ENCODE assay signal across 27 mouse cellular contexts in the genomic region with DNA sequence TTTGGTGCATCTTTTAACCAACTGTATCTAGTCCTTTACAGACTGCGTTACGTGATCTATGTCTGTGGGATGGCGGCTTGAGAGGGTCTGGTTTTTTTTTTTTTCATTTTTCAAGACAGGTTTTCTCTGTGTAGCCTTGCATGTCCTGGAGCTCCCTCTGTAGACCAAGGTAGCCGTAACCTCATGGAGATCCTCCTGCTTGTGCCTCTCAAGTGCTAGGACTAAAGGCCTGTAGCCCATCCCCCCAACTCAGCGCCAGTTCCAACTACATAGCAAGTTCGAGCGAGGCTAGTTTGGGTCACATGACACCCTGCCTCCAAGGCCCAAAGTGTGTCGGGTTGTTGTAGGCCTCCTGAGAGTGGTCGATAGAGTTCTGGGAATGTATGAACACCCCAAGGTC. TPM values are rescaled to one million over a fixed set of nuclear protein-coding genes. Genes with fewer than 3 reads are reported as not detected.
DNase-seq lines count a peak whose midpoint lies in the region; ATAC-seq lines count a peak whose summit lies in the region.
"Had no signal": no experiment of that assay in that cellular context is flagged by ENCODE, and none has a peak within 500 bp of the region (broad histone marks: within the 10 kb centered on the region; RNA-seq: fewer than 3 reads in every experiment).

No protein-coding gene starts in this region.

- no peaks in the 10 kb centered on the region for H3K27me3 ChIP-seq in lung, embryonic 15.5 days
- H3K27me3 ChIP-seq in midbrain, embryonic 11.5 days (ENCODE audit: control insufficient read depth, insufficient read depth, low read length), result no peaks in the 10 kb centered on the region
- no peaks in the 10 kb centered on the region for H3K27me3 ChIP-seq in midbrain, embryonic 16.5 days (ENCODE audit: control insufficient read depth, insufficient read depth, low read depth, low read length)
- H3K27me3 ChIP-seq: CH12.LX; embryonic facial prominence, embryonic 13.5 days; embryonic facial prominence, embryonic 15.5 days; forebrain, embryonic 12.5 days had no signal

- ATAC-seq in lung, embryonic 15.5 days (ENCODE audit: borderline replicate concordance, extremely low read depth, low FRiP score, low TSS enrichment), result no peak
- ATAC-seq in midbrain, embryonic 11.5 days (ENCODE audit: low FRiP score), result no peak
- no peak for ATAC-seq in midbrain, embryonic 16.5 days
- ATAC-seq in frontal cortex, adult (ENCODE audit: low TSS enrichment), result no peak
- ATAC-seq: CD4-positive, CD25-positive, alpha-beta regulatory T cell, adult 4 months; forebrain, embryonic 14.5 days; forebrain, embryonic 16.5 days had no signal

- no peak for DNase-seq in lung, postnatal 10 days
- peak; percentile 35 for DNase-seq in midbrain, embryonic 11.5 days (ENCODE audit: low spot score, missing footprints)
- peak; percentile 59 for DNase-seq in ZHBTc4 (ENCODE audit: low read depth, low spot score)
- DNase-seq in urinary bladder, postnatal 36 days (ENCODE audit: low spot score in 2 of 2), result no peak
- DNase-seq: adrenal gland, adult 2 months; adrenal gland, postnatal 10 days; adrenal gland, postnatal 25 days; B cell, adult 2 months; cerebellum, adult 11 months; cerebellum, adult 18-20 months; cerebellum, adult 8-10 months; cerebellum, adult 9-11 months; cerebellum, postnatal 14 days; cerebellum, postnatal 36 days; embryo, embryonic 11 days had no signal

- H3K9me3 ChIP-seq in lung, embryonic 15.5 days, result no peaks in the 10 kb centered on the region
- H3K9me3 ChIP-seq in midbrain, embryonic 11.5 days (ENCODE audit: control insufficient read depth, low read length), result no peaks in the 10 kb centered on the region
- no peaks in the 10 kb centered on the region for H3K9me3 ChIP-seq in midbrain, embryonic 16.5 days (replicated peaks; ENCODE audit: control insufficient read depth, low read length, poor library complexity, severe bottlenecking)
- H3K9me3 ChIP-seq: embryonic facial prominence, embryonic 13.5 days; embryonic facial prominence, embryonic 15.5 days; forebrain, embryonic 10.5 days; forebrain, embryonic 12.5 days had no signal

- no peak overlapping the region for H3K9ac ChIP-seq in lung, embryonic 15.5 days
- no peak overlapping the region for H3K9ac ChIP-seq in midbrain, embryonic 11.5 days (ENCODE audit: low read length)
- H3K9ac ChIP-seq in midbrain, embryonic 16.5 days (ENCODE audit: low read depth, low read length), result no peak overlapping the region
- H3K9ac ChIP-seq: embryonic facial prominence, embryonic 13.5 days; embryonic facial prominence, embryonic 15.5 days; forebrain, embryonic 12.5 days had no signal

- 77% methylated on average over 9 of the region's 9 CpGs for WGBS in lung, embryonic 15.5 days
- WGBS in midbrain, embryonic 11.5 days, result 92% methylated on average over 9 of the region's 9 CpGs
- 88% methylated on average over 9 of the region's 9 CpGs for WGBS in midbrain, embryonic 16.5 days

- no peak overlapping the region for H3K4me2 ChIP-seq in lung, embryonic 15.5 days
- H3K4me2 ChIP-seq in midbrain, embryonic 11.5 days, result no peak overlapping the region
- H3K4me2 ChIP-seq in midbrain, embryonic 16.5 days (ENCODE audit: low read length), result no peak overlapping the region
- H3K4me2 ChIP-seq: embryonic facial prominence, embryonic 13.5 days; embryonic facial prominence, embryonic 15.5 days; forebrain, embryonic 12.5 days had no signal

- 0 out of 2 replicates have a peak overlapping the region, but pooled peaks have one; percentile 12 for H3K27ac ChIP-seq in lung, embryonic 15.5 days
- no peak overlapping the region for H3K27ac ChIP-seq in midbrain, embryonic 11.5 days (ENCODE audit: low read depth, low read length)
- H3K27ac ChIP-seq in midbrain, embryonic 16.5 days (ENCODE audit: low read length), result no peak overlapping the region
- H3K27ac ChIP-seq: embryonic facial prominence, embryonic 13.5 days; embryonic facial prominence, embryonic 15.5 days; forebrain, embryonic 10.5 days; forebrain, embryonic 12.5 days had no signal

- H3K4me3 ChIP-seq in lung, embryonic 15.5 days, result no peak overlapping the region
- no peak overlapping the region for H3K4me3 ChIP-seq in midbrain, embryonic 11.5 days (ENCODE audit: low read depth, low read length)
- H3K4me3 ChIP-seq in midbrain, embryonic 16.5 days (ENCODE audit: low read depth, low read length), result no peak overlapping the region
- H3K4me3 ChIP-seq: embryonic facial prominence, embryonic 13.5 days; embryonic facial prominence, embryonic 15.5 days; erythroblast, embryonic 14.5 days; forebrain, embryonic 10.5 days; forebrain, embryonic 12.5 days had no signal

- H3K36me3 ChIP-seq in lung, embryonic 15.5 days, result peaks cover 87% of the 10 kb centered on the region
- H3K36me3 ChIP-seq in midbrain, embryonic 11.5 days (ENCODE audit: control insufficient read depth, insufficient read depth, low read length), result peaks cover 31% of the 10 kb centered on the region
- peaks cover 3% of the 10 kb centered on the region; the same call in 1 of the 2 replicates for H3K36me3 ChIP-seq in midbrain, embryonic 16.5 days (ENCODE audit: control insufficient read depth, insufficient read depth, low read length)

- H3K4me1 ChIP-seq in lung, embryonic 15.5 days, result peaks cover 7% of the 10 kb centered on the region
- H3K4me1 ChIP-seq in midbrain, embryonic 11.5 days (ENCODE audit: control insufficient read depth, insufficient read depth, low read length), result no peaks in the 10 kb centered on the region
- no peaks in the 10 kb centered on the region for H3K4me1 ChIP-seq in midbrain, embryonic 16.5 days (ENCODE audit: control insufficient read depth, insufficient read depth, low read length)
- H3K4me1 ChIP-seq: embryonic facial prominence, embryonic 13.5 days; embryonic facial prominence, embryonic 15.5 days; forebrain, embryonic 10.5 days; forebrain, embryonic 12.5 days had no signal

RNA-seq across cellular contexts. Expression of gene Espl1, which starts 12.7 kb away (rescaled TPM):
- polyA plus RNA-seq in lung, embryonic 15.5 days (2015; fragmentation: Nextera tagmentation; extraction: Ambion mirVana), result 27.6 and 32.2 TPM in 2 replicates
- 29.4 and 33.3 TPM in 2 replicates for polyA plus RNA-seq in midbrain, embryonic 11.5 days (2014; fragmentation: Nextera tagmentation; extraction: Ambion mirVana)
- polyA plus RNA-seq in midbrain, embryonic 16.5 days (2015; fragmentation: Nextera tagmentation; extraction: Ambion mirVana), result 4.0 and 4.7 TPM in 2 replicates

RNA-seq across cellular contexts. Expression of gene Pfdn5, which starts 17.2 kb away (rescaled TPM):
- polyA plus RNA-seq in lung, embryonic 15.5 days (2015; fragmentation: Nextera tagmentation; extraction: Ambion mirVana), result 368 and 401 TPM in 2 replicates
- polyA plus RNA-seq in midbrain, embryonic 11.5 days (2014; fragmentation: Nextera tagmentation; extraction: Ambion mirVana), result 404 and 408 TPM in 2 replicates
- 479 TPM in 2 replicates for polyA plus RNA-seq in midbrain, embryonic 16.5 days (2015; fragmentation: Nextera tagmentation; extraction: Ambion mirVana)

RNA-seq across cellular contexts. Expression of gene Myg1, which starts 22.8 kb away (rescaled TPM):
- 100 and 106 TPM in 2 replicates for polyA plus RNA-seq in lung, embryonic 15.5 days (2015; fragmentation: Nextera tagmentation; extraction: Ambion mirVana)
- polyA plus RNA-seq in midbrain, embryonic 11.5 days (2014; fragmentation: Nextera tagmentation; extraction: Ambion mirVana), result 97.8 and 99.5 TPM in 2 replicates
- polyA plus RNA-seq in midbrain, embryonic 16.5 days (2015; fragmentation: Nextera tagmentation; extraction: Ambion mirVana), result 89.1 and 91.2 TPM in 2 replicates

RNA-seq across cellular contexts. Expression of gene Mfsd5, which starts 29.5 kb away (rescaled TPM):
- polyA plus RNA-seq in lung, embryonic 15.5 days (2015; fragmentation: Nextera tagmentation; extraction: Ambion mirVana), result 63.8 and 65.3 TPM in 2 replicates
- polyA plus RNA-seq in midbrain, embryonic 11.5 days (2014; fragmentation: Nextera tagmentation; extraction: Ambion mirVana), result 50.8 and 53.0 TPM in 2 replicates
- 58.7 and 59.8 TPM in 2 replicates for polyA plus RNA-seq in midbrain, embryonic 16.5 days (2015; fragmentation: Nextera tagmentation; extraction: Ambion mirVana)

RNA-seq across cellular contexts. Expression of gene Gm9918, which starts 38.4 kb away (rescaled TPM):
- polyA plus RNA-seq in lung, embryonic 15.5 days (2015; fragmentation: Nextera tagmentation; extraction: Ambion mirVana), result 0.53 and 0.57 TPM in 2 replicates
- polyA plus RNA-seq in midbrain, embryonic 11.5 days (2014; fragmentation: Nextera tagmentation; extraction: Ambion mirVana), result 0.15 and 0.23 TPM in 2 replicates
- polyA plus RNA-seq in midbrain, embryonic 16.5 days (2015; fragmentation: Nextera tagmentation; extraction: Ambion mirVana), result not detected in 2 replicates
- polyA plus RNA-seq: CD4-positive, CD25-positive, alpha-beta regulatory T cell, adult 4 months; erythroblast, embryonic 14.5 days; forebrain, embryonic 14.5 days; forebrain, embryonic 16.5 days had no signal

Comparison
In these comparisons a context has a peak if more than half of its experiments do, and no peak if none do; other contexts are left out.
1. DNase-seq: peak in midbrain, embryonic 11.5 days (single experiment) and ZHBTc4 (single experiment); none in lung, postnatal 10 days (single experiment) and urinary bladder, postnatal 36 days (0 of 2).